Mouse (Mus musculus) brain, embryonic 14.5 days (tissue): Measurements from ENCODE around the gene Isl2.

Experiments used
- CTCF ChIP-seq: fragments of 200-500 bp; IDR thresholded peaks from 2 replicates; pipeline ENCODE4 v1.5.1; 2012; ENCODE audit warnings: inconsistent platforms, mild to moderate bottlenecking, moderate library complexity, borderline replicate concordance; ENCODE audit not compliant: insufficient read depth, insufficient read length; ENCODE audit errors: extremely low read depth
- POLR2A ChIP-seq: fragments of 200-500 bp; IDR thresholded peaks from 2 replicates; pipeline ENCODE4 v1.6.1; 2012; ENCODE audit warnings: mild to moderate bottlenecking, inconsistent platforms, borderline replicate concordance; ENCODE audit not compliant: poor library complexity, insufficient read depth, insufficient read length, severe bottlenecking; ENCODE audit errors: extremely low read depth

DNA sequence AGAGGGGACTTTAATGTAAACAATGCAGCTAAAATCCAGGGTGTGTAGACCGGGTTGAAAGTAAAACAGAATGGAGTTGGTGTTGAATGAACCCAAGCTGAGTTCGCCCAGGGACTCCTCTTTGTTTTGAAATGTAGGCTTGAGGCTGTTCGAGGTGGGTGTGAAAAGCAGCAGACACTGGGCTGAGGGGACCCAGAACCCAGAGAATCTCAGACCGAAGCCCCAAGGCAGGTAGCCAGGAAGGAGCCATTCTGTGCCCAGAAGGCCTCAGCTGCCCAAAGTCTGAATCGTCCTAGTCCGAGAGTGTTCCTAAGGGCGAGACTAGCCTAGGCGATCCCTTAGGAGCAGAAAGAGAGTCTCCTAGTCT lies 4.8 kb downstream of the Isl2 start:
- TF ChIP-seq POLR2A = no peak
- TF ChIP-seq CTCF = no peak
